Mouse (Mus musculus) urinary bladder, postnatal 14 days (tissue): ENCODE measurements at regions not wholly inside any gene's neighbourhood (a gene's known extent, or its start where the extent isn't known, plus 50 kb on each side); places are given as distances from the start of the nearest gene placed in this dataset.

Source experiments
- DNase-seq: peaks from one replicate; pipeline ENCODE4 v3.0.0; 2021; ENCODE audit warnings: low spot score

DNA sequence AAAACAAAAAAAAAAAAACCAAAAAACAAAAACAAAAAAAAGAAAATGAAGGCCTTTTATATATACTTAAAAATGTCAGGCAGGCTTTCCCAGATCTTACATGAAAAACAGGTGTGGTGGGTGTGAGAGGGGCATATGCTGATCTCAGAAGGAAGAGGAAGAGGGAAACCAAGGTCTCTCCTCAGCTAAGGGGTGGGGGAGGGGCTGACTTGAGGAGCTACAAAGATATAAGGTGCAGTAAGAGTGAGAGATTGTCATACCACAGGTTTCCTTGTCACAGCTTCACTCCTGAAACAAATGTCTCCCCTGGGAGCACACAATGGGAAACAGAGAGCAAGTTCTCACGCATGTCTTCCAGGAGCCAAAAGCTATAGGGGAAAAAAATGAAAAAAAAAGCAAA is 440.0 kb downstream of the Tns3 start:
- DNase-seq: no peak

DNA sequence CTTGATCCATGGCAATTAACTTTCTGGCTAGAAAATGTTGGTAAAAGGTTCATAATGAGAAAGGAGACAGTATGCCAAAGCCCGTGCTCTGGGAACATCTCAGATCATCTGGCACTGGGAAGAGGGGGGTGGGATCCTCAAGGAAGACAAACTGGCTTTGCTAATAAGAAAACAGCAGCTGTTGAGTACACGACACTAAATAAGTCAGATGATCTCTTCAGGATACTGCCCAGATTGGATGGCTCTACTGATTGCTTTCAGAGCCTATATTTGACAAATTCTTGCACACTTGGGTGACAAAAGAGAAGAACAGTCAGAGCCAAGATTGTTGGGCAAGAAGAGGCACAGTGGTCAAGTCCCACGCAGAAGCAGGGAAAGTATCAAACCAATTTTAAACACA is 443.7 kb downstream of the Tns3 start:
- no peak for DNase-seq

DNA sequence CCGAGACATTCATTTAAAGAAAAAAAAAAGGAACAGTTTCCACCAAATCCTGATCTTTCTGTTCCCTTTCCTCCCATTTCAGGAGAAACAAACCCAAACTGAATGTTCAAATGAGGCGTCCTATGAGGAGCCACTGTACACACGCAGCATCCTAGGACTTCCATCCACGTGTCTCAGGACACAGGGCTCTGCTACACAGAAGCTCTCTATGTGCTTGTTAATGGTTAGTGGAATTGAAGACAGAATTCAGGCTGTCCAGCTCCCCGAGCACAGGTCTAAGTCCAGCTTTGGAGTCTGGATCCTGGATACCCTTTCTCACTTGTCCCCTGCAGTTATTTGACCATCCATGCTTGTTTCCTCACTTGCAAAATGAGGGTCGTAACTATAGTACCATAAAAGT is 444.4 kb downstream of the Tns3 start:
- DNase-seq: no peak

DNA sequence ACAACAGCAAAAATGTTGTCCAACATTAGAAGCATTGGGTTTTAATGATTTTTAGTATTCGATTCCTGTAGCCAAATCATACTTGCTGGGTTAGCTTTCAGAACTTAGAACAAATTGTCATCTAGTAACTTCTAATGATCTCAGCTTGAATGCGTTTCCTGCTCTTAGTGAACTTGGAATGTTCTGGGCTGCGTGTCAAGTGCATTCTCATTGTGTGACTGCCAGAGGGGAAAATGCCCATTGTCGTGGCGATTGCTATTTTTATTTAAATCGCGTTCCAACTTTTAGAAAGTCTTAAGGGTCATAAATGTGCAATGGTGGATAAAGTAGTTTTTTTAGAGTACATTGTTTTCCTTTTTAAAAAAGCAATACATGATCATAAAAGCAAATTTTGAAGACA is 448.7 kb downstream of the Tns3 start:
- DNase-seq: peak; percentile 29

DNA sequence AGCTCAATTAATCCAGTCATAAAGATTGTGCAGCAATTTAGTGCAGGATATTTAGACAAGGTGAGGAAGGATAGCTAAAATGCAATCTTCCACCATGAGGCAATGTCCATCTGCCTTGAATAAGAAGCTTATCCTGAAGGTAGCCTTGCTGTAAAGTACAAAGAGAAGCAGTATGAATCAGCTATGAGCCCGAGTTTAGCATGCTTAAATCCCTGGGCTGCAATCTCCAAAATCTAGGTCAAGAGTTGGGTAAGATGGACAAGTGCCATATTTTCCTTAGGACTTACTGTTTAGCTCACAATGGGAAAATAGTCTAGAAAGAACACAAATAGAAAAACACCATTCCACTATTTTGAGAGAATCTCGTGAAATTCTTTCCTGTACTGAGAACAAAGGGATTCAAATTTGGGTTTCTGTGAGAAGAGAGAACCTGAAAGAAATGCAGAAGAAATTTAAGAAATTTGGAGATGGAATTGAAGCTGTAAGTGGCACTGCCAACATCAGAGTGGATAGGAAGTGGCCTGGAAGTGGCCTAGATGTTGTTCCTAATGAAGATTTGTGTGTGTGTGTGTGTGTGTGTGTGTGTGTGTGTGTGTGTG is 449.9 kb downstream of the Tns3 start:
- no peak for DNase-seq

DNA sequence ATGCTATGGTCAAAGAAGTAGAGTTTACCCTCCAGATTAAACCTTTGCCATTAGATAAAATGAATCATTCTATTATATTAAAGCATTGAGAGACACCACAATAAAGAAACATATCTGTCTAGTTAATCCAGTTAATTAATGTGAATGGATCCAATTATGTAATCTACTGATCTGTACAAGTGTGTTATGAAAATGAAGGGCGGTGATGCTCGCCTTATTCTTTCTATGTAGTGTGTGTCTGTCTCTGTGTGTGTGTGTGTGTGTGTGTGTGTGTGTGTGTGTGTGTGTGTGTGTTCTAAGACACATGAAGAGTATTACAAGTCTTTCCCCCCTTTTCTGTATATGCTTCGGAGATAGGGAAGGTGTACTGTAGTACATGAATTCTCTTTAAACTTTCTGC is 451.2 kb downstream of the Tns3 start:
- no peak for DNase-seq

DNA sequence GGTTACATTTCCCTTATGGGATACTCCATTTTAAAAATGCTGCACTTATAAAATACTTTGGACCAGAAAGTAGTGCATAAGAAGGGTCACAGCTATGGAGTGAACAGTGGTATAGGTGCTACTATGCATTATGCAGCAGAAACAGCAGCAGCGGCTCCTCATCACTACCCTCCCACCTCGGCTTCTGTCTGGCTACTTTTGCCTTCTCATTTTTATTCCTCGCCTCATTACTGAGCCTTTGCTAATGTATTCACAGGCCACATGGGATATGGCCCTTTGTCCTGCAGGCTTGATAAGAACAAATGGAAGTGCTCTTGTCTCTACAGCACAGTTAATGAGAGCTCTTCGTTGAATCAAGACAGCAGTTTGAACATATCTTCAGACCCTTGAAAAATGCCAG is 451.6 kb downstream of the Tns3 start:
- DNase-seq: no peak

DNA sequence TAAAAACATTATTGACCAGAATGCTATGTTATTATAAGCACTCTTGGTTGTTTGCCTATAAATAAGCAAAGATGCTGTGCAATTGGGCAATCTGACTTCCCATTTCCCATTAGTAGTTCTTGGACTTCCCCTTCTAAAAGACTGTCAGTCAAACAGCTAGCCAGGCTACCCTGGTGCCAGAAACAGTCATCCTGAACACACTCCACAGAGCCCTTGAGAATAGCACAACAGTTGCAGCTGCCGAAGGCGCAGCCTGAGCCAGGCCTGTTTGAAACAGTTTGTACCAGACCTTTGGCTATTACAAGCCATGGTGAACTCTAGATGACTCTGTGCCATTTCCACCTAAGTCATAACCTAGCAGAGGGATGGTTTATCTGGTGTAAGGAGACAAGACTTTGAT is 455.3 kb downstream of the Tns3 start:
- no peak for DNase-seq

DNA sequence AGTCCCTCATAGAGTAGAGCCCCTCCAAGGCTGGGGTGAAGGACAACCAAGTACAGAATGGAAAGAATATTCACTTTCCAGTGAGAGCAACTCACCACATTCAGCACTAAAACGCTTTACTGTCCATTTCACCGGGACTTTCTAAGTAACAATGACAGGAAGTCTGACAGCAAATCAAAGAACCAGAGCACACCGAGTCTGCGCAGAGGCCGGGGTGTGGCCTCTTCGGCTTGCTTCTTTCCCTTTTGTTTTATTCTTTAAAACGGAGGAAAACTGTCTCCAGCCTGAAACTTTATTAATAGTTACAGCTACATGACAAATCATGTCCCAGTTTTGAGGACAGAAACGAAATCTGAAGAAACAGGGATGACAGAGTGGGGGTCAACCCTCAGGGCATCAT is 465.0 kb downstream of the Tns3 start:
- DNase-seq: no peak
